Mouse (Mus musculus) hindbrain, embryonic 11.5 days (tissue): ENCODE data around the gene Sacm1l. TPM values are rescaled to one million over a fixed set of nuclear protein-coding genes. Genes with fewer than 3 reads are reported as not detected.
A peak's percentile ranks its signal among the peaks of the same experiment; 100 is the strongest.

ENCODE experiments used
- ATAC-seq: fragments of 200-750 bp; cut with Nextera tagmentation; 2 replicates; pipeline ENCODE4 v1.8.0; 2017; ENCODE audit warnings: mild to moderate bottlenecking, moderate TSS enrichment, moderate library complexity; ENCODE audit not compliant: low FRiP score
- DNase-seq: peaks from one replicate; pipeline ENCODE4 v3.0.0-alpha.2; 2015; ENCODE audit warnings: low spot score
- H3K27ac ChIP-seq: fragments of 300-500 bp; sonication (generic); 2 replicates; pipeline ENCODE4 v1.5.1; 2014; ENCODE audit warnings: mild to moderate bottlenecking, low read depth, low read length
- H3K27me3 ChIP-seq: fragments of 300-500 bp; sonication (generic); 2 replicates; pipeline ENCODE4 v1.6.1; 2014; ENCODE audit warnings: mild to moderate bottlenecking, low read length, moderate library complexity, mixed read lengths; ENCODE audit not compliant: control insufficient read depth, insufficient read depth
- H3K36me3 ChIP-seq: fragments of 300-500 bp; sonication (generic); 2 replicates; pipeline ENCODE4 v1.6.1; 2014; ENCODE audit warnings: mild to moderate bottlenecking, low read length, moderate library complexity, mixed read lengths; ENCODE audit not compliant: control insufficient read depth, insufficient read depth
- H3K4me1 ChIP-seq: fragments of 300-500 bp; sonication (generic); replicated peaks from 2 replicates; pipeline ENCODE4 v1.6.1; 2014; ENCODE audit warnings: low read length, mixed read lengths; ENCODE audit not compliant: control insufficient read depth, insufficient read depth
- H3K4me2 ChIP-seq: fragments of 300-500 bp; sonication (generic); replicated peaks from 2 replicates; pipeline ENCODE4 v1.6.1; 2014; ENCODE audit warnings: mild to moderate bottlenecking, low read depth, low read length
- H3K4me3 ChIP-seq: fragments of 300-500 bp; sonication (generic); 2 replicates; pipeline ENCODE4 v1.5.1; 2014; ENCODE audit warnings: low read depth, low read length
- H3K9ac ChIP-seq: fragments of 300-500 bp; sonication (generic); 2 replicates; pipeline ENCODE4 v1.6.1; 2014; ENCODE audit warnings: low read depth, low read length
- H3K9me3 ChIP-seq: fragments of 300-500 bp; sonication (generic); 2 replicates; pipeline ENCODE4 v1.6.1; 2016; ENCODE audit warnings: low read length; ENCODE audit not compliant: control insufficient read depth
- WGBS: fragments of 180-500 bp; shearing (Covaris S2); extraction: QIAGEN DNeasy Blood & Tissue Kit; methylation state at CpG from one replicate; pipeline ENCODE4 v1.1.7; 2014; 5-methylcytosine and 5-hydroxymethylcytosine counted together
- polyA plus RNA-seq: library from polyadenylated mRNA; unstranded; fragments of >200 nt; fragmentation: Nextera tagmentation; extraction: Ambion mirVana; gene quantifications from 2 replicates; pipeline ENCODE4 v1.2.1, GENCODE M21; 2014

Gene Sacm1l
- polyA plus RNA-seq, 1 experiment from 2014 or later, result 50.6 TPM

- Histone ChIP-seq H3K4me1 (no peaks in the 10 kb centered on the region), H3K9ac (peak overlapping the region; percentile 89), H3K9me3 (no peaks in the 10 kb centered on the region), H3K27me3 (no peaks in the 10 kb centered on the region), H3K4me3 (peak overlapping the region; percentile 92), H3K27ac (peak overlapping the region; percentile 95), H3K36me3 (no peaks in the 10 kb centered on the region), H3K4me2 (peak overlapping the region; percentile 61)
- DNase-seq (no peak), ATAC-seq (no peak)
- WGBS, result under 1% methylated on average over 13 of the region's 13 CpGs
These were observed 558 bp downstream of the Sacm1l start for GRCm38 (mm10) chr9:123530158-123530475.

GRCm38 (mm10) chr9:123530566-123531130 is 1.1 kb downstream of the Sacm1l start:
- DNase-seq (no peak), ATAC-seq (no peak)
- H3K9ac ChIP-seq, result peak overlapping the region; percentile 89
- no peaks in the 10 kb centered on the region for H3K27me3 ChIP-seq
- H3K4me2 ChIP-seq, result peak overlapping the region; percentile 61
- H3K4me1 ChIP-seq, result no peaks in the 10 kb centered on the region
- H3K36me3 ChIP-seq, result no peaks in the 10 kb centered on the region
- 50% methylated on average over 11 of the region's 11 CpGs for WGBS
- H3K27ac ChIP-seq, result peak overlapping the region; percentile 95; the same call in 1 of the 2 replicates
- no peaks in the 10 kb centered on the region for H3K9me3 ChIP-seq
- H3K4me3 ChIP-seq, result peak overlapping the region; percentile 92

GRCm38 (mm10) chr9:123531234-123531633 is 1.7 kb downstream of the Sacm1l start:
- Histone ChIP-seq H3K9me3 (no peaks in the 10 kb centered on the region), H3K4me2 (peak overlapping the region; percentile 61; the same call in 1 of the 2 replicates), H3K4me1 (no peaks in the 10 kb centered on the region), H3K9ac (no peak overlapping the region), H3K27me3 (no peaks in the 10 kb centered on the region), H3K27ac (no peak overlapping the region), H3K36me3 (no peaks in the 10 kb centered on the region), H3K4me3 (no peak overlapping the region)
- DNase-seq (no peak), ATAC-seq (no peak)

- ATAC-seq, result no peak
- DNase-seq, result no peak
- Histone ChIP-seq H3K4me3 (no peak overlapping the region), H3K9me3 (no peaks in the 10 kb centered on the region), H3K9ac (no peak overlapping the region), H3K4me1 (no peaks in the 10 kb centered on the region), H3K27me3 (no peaks in the 10 kb centered on the region), H3K36me3 (no peaks in the 10 kb centered on the region), H3K27ac (no peak overlapping the region), H3K4me2 (no peak overlapping the region)
- 97% methylated on average over 2 of the region's 2 CpGs for WGBS
These were observed 7.1 kb downstream of the Sacm1l start for GRCm38 (mm10) chr9:123536613-123537012.

- Histone ChIP-seq H3K4me1 (no peaks in the 10 kb centered on the region), H3K4me2 (no peak overlapping the region), H3K36me3 (no peaks in the 10 kb centered on the region), H3K4me3 (no peak overlapping the region), H3K9ac (no peak overlapping the region), H3K27me3 (no peaks in the 10 kb centered on the region), H3K9me3 (no peaks in the 10 kb centered on the region), H3K27ac (no peak overlapping the region)
- DNase-seq (no peak), ATAC-seq (no peak)
- WGBS, result 58% methylated on average over 4 of the region's 4 CpGs
These were observed 8.6 kb downstream of the Sacm1l start for GRCm38 (mm10) chr9:123538189-123538588.

- no peaks in the 10 kb centered on the region for H3K36me3 ChIP-seq
- no peak for DNase-seq
- no peak overlapping the region for H3K4me3 ChIP-seq
- 71% methylated on average over 1 of the region's 1 CpGs for WGBS
- no peak overlapping the region for H3K9ac ChIP-seq
- no peaks in the 10 kb centered on the region for H3K27me3 ChIP-seq
- H3K27ac ChIP-seq, result no peak overlapping the region
- no peak overlapping the region for H3K4me2 ChIP-seq
- H3K9me3 ChIP-seq, result no peaks in the 10 kb centered on the region
- no peaks in the 10 kb centered on the region for H3K4me1 ChIP-seq
- ATAC-seq, result no peak
These were observed 9.5 kb downstream of the Sacm1l start for GRCm38 (mm10) chr9:123539093-123539492.

- WGBS, result 79% methylated on average over 2 of the region's 2 CpGs
These were observed 10.3 kb downstream of the Sacm1l start for GRCm38 (mm10) chr9:123539823-123540222.

GRCm38 (mm10) chr9:123554599-123554998 is 25.0 kb downstream of the Sacm1l start:
- DNase-seq (peak; percentile 36), ATAC-seq (no peak)
- WGBS, result 12% methylated on average over 3 of the region's 3 CpGs
- no peaks in the 10 kb centered on the region for H3K27me3 ChIP-seq
- no peaks in the 10 kb centered on the region for H3K9me3 ChIP-seq
- H3K4me1 ChIP-seq, result no peaks in the 10 kb centered on the region
- H3K9ac ChIP-seq, result no peak overlapping the region
- H3K36me3 ChIP-seq, result 0 out of 2 replicates have a peak, but pooled peaks cover 3% of the 10 kb centered on the region
- H3K4me3 ChIP-seq, result no peak overlapping the region
- no peak overlapping the region for H3K4me2 ChIP-seq
- H3K27ac ChIP-seq, result no peak overlapping the region

More at GRCm38 (mm10) chr9:123539823-123540222, 10.3 kb downstream of the Sacm1l start:
- DNase-seq, result no peak
- no peaks in the 10 kb centered on the region for H3K9me3 ChIP-seq
- H3K9ac ChIP-seq, result no peak overlapping the region
- no peaks in the 10 kb centered on the region for H3K36me3 ChIP-seq
- H3K4me1 ChIP-seq, result no peaks in the 10 kb centered on the region
- H3K4me2 ChIP-seq, result no peak overlapping the region
- no peak overlapping the region for H3K4me3 ChIP-seq
- H3K27me3 ChIP-seq, result no peaks in the 10 kb centered on the region
- ATAC-seq, result no peak
- no peak overlapping the region for H3K27ac ChIP-seq

- ATAC-seq (no peak), DNase-seq (no peak)
These were observed 48.0 kb downstream of the Sacm1l start for GRCm38 (mm10) chr9:123577360-123578192.

More at GRCm38 (mm10) chr9:123577360-123578192, 48.0 kb downstream of the Sacm1l start:
- no peak overlapping the region for H3K27ac ChIP-seq
- no peaks in the 10 kb centered on the region for H3K9me3 ChIP-seq
- H3K4me1 ChIP-seq, result no peaks in the 10 kb centered on the region
- H3K9ac ChIP-seq, result no peak overlapping the region
- no peaks in the 10 kb centered on the region for H3K36me3 ChIP-seq
- H3K4me2 ChIP-seq, result no peak overlapping the region
- 86% methylated on average over 10 of the region's 10 CpGs for WGBS
- H3K4me3 ChIP-seq, result no peak overlapping the region
- H3K27me3 ChIP-seq, result no peaks in the 10 kb centered on the region
